Mouse (Mus musculus): ENCODE results near the gene Rrn3.

- no peak for TF ChIP-seq CTCF (IDR thresholded peaks at IDR 0.05; ENCODE audit: borderline replicate concordance, insufficient read depth, low read length)
- TF ChIP-seq POLR2A (IDR thresholded peaks at IDR 0.05; ENCODE audit: low read depth, low read length): no peak
Observed at GRCm38 (mm10) chr16:13748124-13748523, 32.4 kb upstream of the Rrn3 start.

All from embryonic fibroblast, embryonic 13.5 days (primary cell).